In the genomic region with DNA sequence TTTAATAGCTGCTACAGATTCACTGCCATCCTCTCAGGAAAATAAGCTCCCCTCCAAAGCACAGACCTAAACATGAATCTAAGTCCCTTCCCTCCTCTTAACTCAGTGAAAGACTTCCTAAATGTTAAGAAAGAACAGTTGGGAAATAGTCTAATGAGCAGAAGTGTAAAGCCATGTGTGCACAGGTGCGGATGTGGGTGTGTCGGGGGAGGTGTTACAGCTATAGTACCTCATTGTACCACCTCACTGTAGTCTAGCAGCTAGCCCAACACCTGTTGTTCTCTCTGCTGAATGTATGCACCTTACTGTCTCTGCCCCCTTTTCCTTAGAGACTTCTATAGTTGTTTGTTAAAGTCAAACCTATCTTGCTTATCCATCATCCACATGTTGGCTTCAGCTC, we compare ENCODE assay signal across 22 mouse cellular contexts.
"Had no signal": no experiment of that assay in that cellular context is flagged by ENCODE, and none has a peak within 500 bp of the region (broad histone marks: within the 10 kb centered on the region; RNA-seq: fewer than 3 reads in every experiment).

No protein-coding gene starts in this region.

- H3K9ac ChIP-seq: kidney, embryonic 15.5 days; limb, embryonic 13.5 days; liver, embryonic 12.5 days; liver, embryonic 15.5 days; lung, embryonic 15.5 days; midbrain, embryonic 12.5 days; midbrain, embryonic 15.5 days; neural tube, embryonic 13.5 days had no signal

- H3K4me1 ChIP-seq: kidney, embryonic 15.5 days; limb, embryonic 10.5 days; limb, embryonic 13.5 days; liver, embryonic 12.5 days; liver, embryonic 15.5 days; lung, embryonic 15.5 days; midbrain, embryonic 12.5 days; midbrain, embryonic 15.5 days; neural tube, embryonic 13.5 days had no signal

- H3K9me3 ChIP-seq: kidney, embryonic 15.5 days; limb, embryonic 10.5 days; limb, embryonic 13.5 days; liver, embryonic 12.5 days; liver, embryonic 15.5 days; lung, embryonic 15.5 days; midbrain, embryonic 12.5 days; midbrain, embryonic 15.5 days; neural tube, embryonic 13.5 days had no signal

- ATAC-seq: liver, embryonic 12.5 days; midbrain, embryonic 15.5 days had no signal

- H3K4me3 ChIP-seq: kidney, embryonic 15.5 days; limb, embryonic 10.5 days; limb, embryonic 13.5 days; liver, embryonic 12.5 days; liver, embryonic 15.5 days; lung, embryonic 15.5 days; midbrain, embryonic 12.5 days; midbrain, embryonic 15.5 days; myocyte; neural tube, embryonic 13.5 days had no signal

- H3K27me3 ChIP-seq: kidney, embryonic 15.5 days; limb, embryonic 13.5 days; liver, embryonic 12.5 days; liver, embryonic 15.5 days; lung, embryonic 15.5 days; midbrain, embryonic 12.5 days; midbrain, embryonic 15.5 days; neural tube, embryonic 13.5 days had no signal

- H3K27ac ChIP-seq: kidney, embryonic 15.5 days; limb, embryonic 10.5 days; limb, embryonic 13.5 days; liver, embryonic 12.5 days; liver, embryonic 15.5 days; lung, embryonic 15.5 days; midbrain, embryonic 12.5 days; midbrain, embryonic 15.5 days; neural tube, embryonic 13.5 days had no signal

- H3K4me2 ChIP-seq: kidney, embryonic 15.5 days; limb, embryonic 13.5 days; liver, embryonic 12.5 days; liver, embryonic 15.5 days; lung, embryonic 15.5 days; midbrain, embryonic 12.5 days; midbrain, embryonic 15.5 days; neural tube, embryonic 13.5 days had no signal

- H3K36me3 ChIP-seq: kidney, embryonic 15.5 days; limb, embryonic 10.5 days; limb, embryonic 13.5 days; liver, embryonic 12.5 days; liver, embryonic 15.5 days; lung, embryonic 15.5 days; midbrain, embryonic 12.5 days; midbrain, embryonic 15.5 days; neural tube, embryonic 13.5 days had no signal

- DNase-seq: kidney, adult 11 months; kidney, adult 8-10 months; kidney, postnatal 10 days; kidney, postnatal 36 days; liver; lung, adult 18-20 months; lung, postnatal 10 days; lung, postnatal 36 days; retina, postnatal 1 day; spleen, adult 18-20 months; thymus, adult 2 months; thymus, postnatal 14 days had no signal
